Mouse (Mus musculus) liver, postnatal 0 days (tissue): ENCODE data around the gene Actc1. TPM values are rescaled to one million over a fixed set of nuclear protein-coding genes. Genes with fewer than 3 reads are reported as not detected.

Source experiments
- ATAC-seq: fragments of 200-750 bp; cut with Nextera tagmentation; 2 replicates; pipeline ENCODE4 v1.8.0; 2017; ENCODE audit warnings: mild to moderate bottlenecking, moderate library complexity
- DNase-seq: peaks from one replicate; pipeline ENCODE4 v3.0.0-alpha.2; 2016
- H3K27ac ChIP-seq: fragments of 300-500 bp; sonication (generic); 2 replicates; pipeline ENCODE4 v1.5.1; 2014; ENCODE audit warnings: antibody characterized with exemption, moderate library complexity, mild to moderate bottlenecking, low read depth
- H3K27me3 ChIP-seq: fragments of 300-500 bp; sonication (generic); 2 replicates; pipeline ENCODE4 v1.6.1; 2014; ENCODE audit warnings: low read length, control low read depth, mixed read lengths; ENCODE audit not compliant: insufficient read depth
- H3K36me3 ChIP-seq: fragments of 300-500 bp; sonication (generic); replicated peaks from 2 replicates; pipeline ENCODE4 v1.6.1; 2014; ENCODE audit warnings: mild to moderate bottlenecking, control low read depth, low read length, moderate library complexity, mixed read lengths; ENCODE audit not compliant: insufficient read depth
- H3K4me1 ChIP-seq: fragments of 300-500 bp; sonication (generic); 2 replicates; pipeline ENCODE4 v1.6.1; 2014; ENCODE audit warnings: antibody characterized with exemption, mild to moderate bottlenecking, control low read depth; ENCODE audit not compliant: insufficient read depth
- H3K4me2 ChIP-seq: fragments of 300-500 bp; sonication (generic); 2 replicates; pipeline ENCODE4 v1.6.1; 2014; ENCODE audit warnings: low read depth, mild to moderate bottlenecking, low read length, moderate library complexity, mixed read lengths
- H3K4me3 ChIP-seq: fragments of 300-500 bp; sonication (generic); 2 replicates; pipeline ENCODE4 v1.5.1; 2014; ENCODE audit warnings: low read depth, low read length
- H3K9ac ChIP-seq: fragments of 300-500 bp; sonication (generic); replicated peaks from 2 replicates; pipeline ENCODE4 v1.6.1; 2014; ENCODE audit warnings: mild to moderate bottlenecking, moderate library complexity
- H3K9me3 ChIP-seq: fragments of 300-500 bp; sonication (generic); 2 replicates; pipeline ENCODE4 v1.6.1; 2016; ENCODE audit warnings: mild to moderate bottlenecking, control low read depth, low read length, mixed read lengths
- CTCF ChIP-seq: sonication (generic); IDR thresholded peaks from 2 replicates; pipeline ENCODE4 v1.5.1; 2016; ENCODE audit warnings: antibody characterized with exemption, low read depth
- EP300 ChIP-seq: IDR thresholded peaks from 2 replicates; pipeline ENCODE4 v1.6.1; 2016; ENCODE audit warnings: antibody characterized with exemption, low read depth, mild to moderate bottlenecking
- WGBS: fragments of 180-500 bp; shearing (Covaris S2); extraction: QIAGEN DNeasy Blood & Tissue Kit; methylation state at CpG from one replicate; pipeline ENCODE4 v1.1.7; 2014; ENCODE audit not compliant: insufficient replicate concordance; 5-methylcytosine and 5-hydroxymethylcytosine counted together
- polyA plus RNA-seq: library from polyadenylated mRNA; unstranded; fragments of >200 nt; fragmentation: Nextera tagmentation; extraction: Ambion mirVana; gene quantifications from 2 replicates; pipeline ENCODE4 v1.2.1, GENCODE M21; 2015

Actc1 gene
- polyA plus RNA-seq, 1 experiment from 2014 or later = 1.1 TPM

- no peak for ATAC-seq
- 68% methylated on average over 2 of the region's 2 CpGs for WGBS
Measured at GRCm38 (mm10) chr2:114008321-114008720, 45.0 kb downstream of the Actc1 start.

DNA sequence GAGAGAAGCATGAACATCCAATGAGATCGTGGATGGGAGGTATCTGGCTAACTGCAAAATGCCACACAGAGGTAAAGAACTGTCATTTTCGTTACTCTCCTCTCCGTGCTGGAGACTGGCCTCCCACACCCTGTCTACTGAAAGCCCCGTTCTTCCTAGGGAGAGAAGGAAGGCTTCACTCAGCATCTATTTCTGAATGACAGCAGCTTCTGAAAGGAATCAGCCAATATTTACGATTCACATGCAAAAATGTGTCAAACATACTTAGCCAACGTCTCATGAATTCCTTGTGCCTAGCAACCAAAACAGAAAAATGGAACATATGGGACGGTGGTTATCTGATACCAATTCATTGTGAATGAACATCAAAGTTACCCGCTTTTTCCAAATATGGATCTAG is 55.9 kb downstream of the Actc1 start:
- no peak for ATAC-seq
- Histone ChIP-seq H3K4me1 (no peaks in the 10 kb centered on the region), H3K36me3 (no peaks in the 10 kb centered on the region), H3K4me3 (no peak overlapping the region), H3K9ac (no peak overlapping the region), H3K27ac (no peak overlapping the region), H3K9me3 (no peaks in the 10 kb centered on the region), H3K27me3 (no peaks in the 10 kb centered on the region), H3K4me2 (no peak overlapping the region)
- 69% methylated on average over 8 of the region's 8 CpGs for WGBS
- DNase-seq = no peak
- no peak for TF ChIP-seq EP300
- TF ChIP-seq CTCF = no peak

More at GRCm38 (mm10) chr2:114008321-114008720, 45.0 kb downstream of the Actc1 start:
- H3K4me2 ChIP-seq = no peak overlapping the region
- H3K36me3 ChIP-seq = no peaks in the 10 kb centered on the region
- TF ChIP-seq EP300 = no peak
- no peak for TF ChIP-seq CTCF
- no peak for DNase-seq
- H3K9ac ChIP-seq = no peak overlapping the region
- H3K4me3 ChIP-seq = no peak overlapping the region
- H3K9me3 ChIP-seq = no peaks in the 10 kb centered on the region
- H3K4me1 ChIP-seq = peaks cover 3% of the 10 kb centered on the region; the same call in 1 of the 2 replicates
- H3K27ac ChIP-seq = no peak overlapping the region
- peaks cover 15% of the 10 kb centered on the region for H3K27me3 ChIP-seq

Other genes starting within 250 kb of the Actc1 start
- gene Scg5, start 224.4 kb downstream of the Actc1 start, polyA plus RNA-seq = 0.14 TPM in 1 of 2 replicates, not detected in the other
- 7.7 and 8.0 TPM in 2 replicates for gene Arhgap11a, start 204.9 kb downstream of the Actc1 start, polyA plus RNA-seq
- gene Gjd2, start 39.9 kb downstream of the Actc1 start, polyA plus RNA-seq = not detected in 2 replicates
- 14.2 and 15.0 TPM in 2 replicates for gene Aqr, start 133.5 kb upstream of the Actc1 start, polyA plus RNA-seq
- gene Zfp770, start 147.9 kb upstream of the Actc1 start, polyA plus RNA-seq = 1.6 and 1.7 TPM in 2 replicates